Mouse (Mus musculus) CH12.LX (cell line): Measurements from ENCODE around the gene Fkbp14. TPM values are rescaled to one million over a fixed set of nuclear protein-coding genes. Genes with fewer than 3 reads are reported as not detected.

Experiments
- DNase-seq: peaks from one replicate; pipeline ENCODE4 v3.0.0-alpha.2; 2013; ENCODE audit errors: extremely low read depth
- H3K27ac ChIP-seq: 2 replicates; pipeline ENCODE4 v1.5.1; 2012; ENCODE audit warnings: low read depth, mild to moderate bottlenecking, control low read depth, moderate library complexity; ENCODE audit not compliant: insufficient read depth
- H3K27me3 ChIP-seq: replicated peaks from 2 replicates; pipeline ENCODE3; 2012; ENCODE audit warnings: inconsistent platforms
- H3K36me3 ChIP-seq, 2 experiments: replicated peaks in 1 of 2; 2 replicates each; pipeline versions ENCODE3 to v1.6.1; 2012; ENCODE audit warnings: inconsistent platforms in 1 of 2, low read length in 1 of 2, mild to moderate bottlenecking in 1 of 2, mixed read lengths in 1 of 2, moderate library complexity in 1 of 2; ENCODE audit not compliant: control insufficient read depth in 1 of 2, insufficient read depth in 1 of 2
- H3K4me1 ChIP-seq, 2 experiments: 2 replicates each; pipeline ENCODE4 v1.6.1; 2012; ENCODE audit warnings: inconsistent platforms in 1 of 2, moderate library complexity in 1 of 2; ENCODE audit not compliant: insufficient read depth in 2 of 2, control insufficient read depth in 1 of 2
- H3K4me2 ChIP-seq: 2 replicates; pipeline ENCODE4 v1.6.1; 2012; ENCODE audit warnings: low read depth, mild to moderate bottlenecking, control low read depth; ENCODE audit not compliant: poor library complexity, insufficient read depth, severe bottlenecking
- H3K4me3 ChIP-seq, 3 experiments: fragments of 150-350 bp in 1 of 3; sonication (generic) in 1 of 3; replicated peaks in 1 of 3; 2 replicates each; pipeline versions ENCODE3 to v1.5.1; 2011 to 2012; ENCODE audit warnings: low read depth in 2 of 3, low read length in 2 of 3, mild to moderate bottlenecking in 2 of 3, moderate library complexity in 2 of 3, control low read depth in 1 of 3, improper control_type of control experiment in 1 of 3, inconsistent platforms in 1 of 3, mixed read lengths in 1 of 3; ENCODE audit not compliant: poor library complexity in 1 of 3
- H3K79me2 ChIP-seq: replicated peaks from 2 replicates; pipeline ENCODE4 v1.6.1; 2012; ENCODE audit warnings: mild to moderate bottlenecking, moderate library complexity; ENCODE audit not compliant: control insufficient read depth, poor library complexity, insufficient read depth, severe bottlenecking; ENCODE audit errors: extremely low read depth
- H3K9ac ChIP-seq: 2 replicates; pipeline ENCODE4 v1.6.1; 2012; ENCODE audit warnings: low read depth, mild to moderate bottlenecking, control low read depth, moderate library complexity; ENCODE audit not compliant: insufficient read depth
- H3K9me3 ChIP-seq: replicated peaks from 2 replicates; pipeline ENCODE3; 2012; ENCODE audit warnings: low read length, inconsistent platforms, mixed read lengths
- BHLHE40 ChIP-seq: IDR thresholded peaks from 2 replicates; pipeline ENCODE4 v1.6.1; 2011; ENCODE audit warnings: mild to moderate bottlenecking, low read depth, low read length, improper control_type of control experiment
- CHD2 ChIP-seq: IDR thresholded peaks from 2 replicates; pipeline ENCODE4 v1.6.1; 2011; ENCODE audit warnings: low read length, improper control_type of control experiment
- CTCF ChIP-seq, 2 experiments: IDR thresholded peaks in 1 of 2; conservative IDR thresholded peaks in 1 of 2; 2 replicates each; pipeline ENCODE4 v1.5.1; 2011 to 2012; ENCODE audit warnings: low read depth in 2 of 2, low read length in 2 of 2, improper control_type of control experiment in 1 of 2, inconsistent platforms in 1 of 2, mild to moderate bottlenecking in 1 of 2, moderate library complexity in 1 of 2
- E2F4 ChIP-seq: IDR thresholded peaks from 2 replicates; pipeline ENCODE4 v1.6.1; 2011; ENCODE audit warnings: low read depth, low read length, improper control_type of control experiment; ENCODE audit not compliant: insufficient replicate concordance
- ELF1 ChIP-seq: IDR thresholded peaks from 2 replicates; pipeline ENCODE4 v1.6.1; 2014; ENCODE audit warnings: low read depth, mild to moderate bottlenecking, inconsistent platforms, low read length, improper control_type of control experiment
- GABPA ChIP-seq: IDR thresholded peaks from 2 replicates; pipeline ENCODE4 v1.6.1; 2012; ENCODE audit warnings: low read depth, low read length, improper control_type of control experiment, inconsistent platforms; ENCODE audit not compliant: insufficient replicate concordance
- JUND ChIP-seq: conservative IDR thresholded peaks from 2 replicates; pipeline ENCODE4 v1.6.1; 2011; ENCODE audit warnings: low read depth, low read length, improper control_type of control experiment
- MAFK ChIP-seq: IDR thresholded peaks from 2 replicates; pipeline ENCODE4 v1.6.1; 2011; ENCODE audit warnings: low read length, improper control_type of control experiment; ENCODE audit not compliant: insufficient replicate concordance
- MAX ChIP-seq: IDR thresholded peaks from 2 replicates; pipeline ENCODE4 v1.6.1; 2011; ENCODE audit warnings: low read length, improper control_type of control experiment
- MEF2A ChIP-seq: IDR thresholded peaks from 2 replicates; pipeline ENCODE4 v1.6.1; 2014; ENCODE audit warnings: low read depth, mild to moderate bottlenecking, inconsistent platforms, low read length, improper control_type of control experiment, borderline replicate concordance
- MXI1 ChIP-seq: IDR thresholded peaks from 2 replicates; pipeline ENCODE4 v1.6.1; 2011; ENCODE audit warnings: mild to moderate bottlenecking, low read depth, low read length, improper control_type of control experiment
- PAX5 ChIP-seq: IDR thresholded peaks from 2 replicates; pipeline ENCODE4 v1.6.1; 2012; ENCODE audit warnings: low read length, inconsistent platforms, mixed read lengths
- POLR2AphosphoS2 ChIP-seq: IDR thresholded peaks from 2 replicates; pipeline ENCODE4 v1.6.1; 2011; ENCODE audit warnings: low read depth, low read length, improper control_type of control experiment
- RAD21 ChIP-seq: IDR thresholded peaks from 2 replicates; pipeline ENCODE4 v1.6.1; 2011; ENCODE audit warnings: low read depth, mild to moderate bottlenecking, low read length, improper control_type of control experiment, moderate library complexity
- RCOR1 ChIP-seq: conservative IDR thresholded peaks from 2 replicates; pipeline ENCODE4 v1.6.1; 2012; ENCODE audit warnings: low read depth, mild to moderate bottlenecking, inconsistent platforms, low read length, improper control_type of control experiment
- SIN3A ChIP-seq: IDR thresholded peaks from 2 replicates; pipeline ENCODE4 v1.6.1; 2012; ENCODE audit warnings: low read length, improper control_type of control experiment, inconsistent platforms
- SMC3 ChIP-seq: IDR thresholded peaks from 2 replicates; pipeline ENCODE4 v1.6.1; 2011; ENCODE audit warnings: low read depth, low read length, improper control_type of control experiment
- UBTF ChIP-seq: IDR thresholded peaks from 2 replicates; pipeline ENCODE4 v1.6.1; 2012; ENCODE audit warnings: low read depth, mild to moderate bottlenecking, inconsistent platforms, low read length, improper control_type of control experiment, moderate library complexity
- ZC3H11A ChIP-seq: IDR thresholded peaks from 2 replicates; pipeline ENCODE4 v1.6.1; 2012; ENCODE audit warnings: low read depth, mild to moderate bottlenecking, inconsistent platforms, low read length, improper control_type of control experiment
- dilution Hi-C: fragments of 300-500 bp; cut with MboI; formaldehyde crosslinking; loops from 2 replicates; pipeline ENCODE4 v1.14.3; 2020; ENCODE audit warnings: low sequenced_read_pairs; ENCODE audit not compliant: extremely low pct_unique_long_range_greater_than_20kb, extremely low pct_ligation_motif_present
- in situ Hi-C: fragments of 300-500 bp; cut with MboI; formaldehyde crosslinking; loops from 3 replicates; pipeline ENCODE4 v1.14.3; 2019; ENCODE audit warnings: low sequenced_read_pairs, low pct_ligation_motif_present, low pct_unique_long_range_greater_than_20kb, mixed read lengths
- polyA plus RNA-seq: library from polyadenylated mRNA; unstranded; fragments of >175 nt; gene quantifications from 2 replicates; pipeline ENCODE4 v1.2.1, GENCODE M21; 2012; ENCODE audit warnings: low read depth; ENCODE audit not compliant: insufficient read length
- total RNA-seq, 2 experiments: library from RNA; depleted of rRNA; stranded (reverse); fragments of 300-350 nt in 1 of 2; fragments of >200 nt in 1 of 2; gene quantifications; 2 replicates each; pipeline ENCODE4 v1.2.3; 2012 to 2014

Gene Fkbp14
- total and polyA plus RNA-seq, 3 experiments: 0.50 to 0.95 (median 0.68) TPM

DNA sequence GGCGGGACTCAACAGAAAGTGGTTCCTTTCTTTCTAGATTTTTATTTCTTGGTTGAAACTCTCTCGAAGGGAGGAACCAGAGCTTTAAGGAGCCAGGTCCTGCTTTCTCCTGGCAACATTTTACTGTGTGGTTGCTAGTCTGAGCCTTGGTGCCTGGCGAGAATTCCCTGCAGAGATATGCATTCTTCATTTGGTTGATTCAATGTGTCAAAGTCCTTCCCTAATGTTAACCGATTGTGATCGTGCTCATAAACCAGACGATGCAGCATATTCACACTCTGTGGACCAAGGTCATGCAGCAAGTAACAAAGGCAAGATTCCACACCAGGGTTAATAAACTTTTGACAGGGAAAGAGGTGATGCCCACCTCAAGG lies 30.6 kb downstream of the Fkbp14 start:
- no peak for DNase-seq
- Histone ChIP-seq H3K27ac (no peak overlapping the region), H3K36me3 (no peaks in the 10 kb centered on the region), H3K9me3 (no peaks in the 10 kb centered on the region), H3K4me1 (peaks cover 5 to 12% of the 10 kb centered on the region in 2 experiments), H3K9ac (no peak overlapping the region), H3K79me2 (no peaks in the 10 kb centered on the region), H3K4me2 (no peak overlapping the region), H3K27me3 (no peaks in the 10 kb centered on the region), H3K4me3 (no peak overlapping the region)
- TF ChIP-seq MXI1: no peak
- no peak for TF ChIP-seq UBTF
- TF ChIP-seq POLR2AphosphoS2: no peak
- TF ChIP-seq SMC3: no peak
- TF ChIP-seq ZC3H11A: no peak
- no peak for TF ChIP-seq CHD2
- no peak for TF ChIP-seq ELF1
- no peak for TF ChIP-seq E2F4
- TF ChIP-seq CTCF (conservative IDR thresholded peaks at IDR 0.05 in 1 of 2, IDR thresholded peaks at IDR 0.05 in 1 of 2; ENCODE audit: low read depth in 2 of 2, low read length in 2 of 2): no peak
- no peak for TF ChIP-seq GABPA
- TF ChIP-seq MEF2A: no peak
- TF ChIP-seq MAFK: no peak
- in situ Hi-C loops: no loop called here
- dilution Hi-C loops: no loop called here

DNA sequence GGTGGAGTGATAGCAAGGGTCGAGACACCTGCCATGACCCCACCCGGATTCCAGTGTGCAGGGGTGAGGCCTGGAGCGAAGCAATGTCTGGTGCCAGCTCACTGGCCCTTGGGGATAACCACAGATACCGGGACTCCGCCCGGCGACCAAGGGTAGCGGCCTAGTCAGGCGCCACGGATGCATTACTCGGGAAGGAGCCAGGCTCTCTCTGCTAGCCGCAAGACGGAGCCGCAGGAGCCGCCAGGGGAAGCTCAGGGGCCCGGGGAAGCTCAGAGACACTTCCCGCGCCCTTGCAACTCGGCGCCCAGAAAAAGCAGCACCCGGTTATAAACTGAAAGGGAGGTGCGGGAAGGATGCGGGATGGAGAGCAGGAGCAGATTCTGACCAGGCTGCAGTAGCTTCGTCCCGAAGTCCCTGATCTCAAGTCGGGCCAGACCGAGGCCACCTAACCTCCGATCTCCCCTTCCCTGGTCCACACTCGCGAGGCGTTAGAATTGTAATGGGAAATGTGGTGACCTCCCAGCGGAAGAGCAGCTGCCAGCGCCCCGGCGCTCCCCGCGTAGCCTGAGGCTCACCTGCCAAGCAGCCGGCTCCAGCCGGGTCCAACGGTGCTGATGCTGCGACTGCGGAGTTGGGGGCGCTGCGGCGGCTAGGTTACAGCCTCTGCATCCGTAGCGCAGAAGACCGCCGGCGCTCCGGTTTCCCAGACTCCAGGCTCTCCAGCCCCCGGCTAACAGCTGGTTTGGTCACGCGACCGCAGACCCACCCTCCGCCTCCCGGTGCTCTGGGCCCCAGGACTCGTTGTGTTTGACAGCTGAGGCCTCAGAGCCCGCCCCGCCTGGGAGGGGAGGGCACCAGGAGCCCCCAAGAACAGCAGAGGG lies 31.2 kb downstream of the Fkbp14 start, which contains the start of gene Scrn1:
TSS of gene Scrn1 (minus strand) at position 825 of the 881 bp plus-strand sequence.
- dilution Hi-C loops: no loop called here
- no peak within 1 kb of the TSS for H3K27ac ChIP-seq
- H3K27me3 ChIP-seq: no peaks in the 10 kb centered on the region
- no peak within 1 kb of the TSS for H3K9ac ChIP-seq
- H3K4me3 ChIP-seq: no peak within 1 kb of the TSS
- in situ Hi-C loops: no loop called here
- TF ChIP-seq JUND (no peak), RCOR1 (no peak), UBTF (no peak), BHLHE40 (no peak), MAX (no peak), SIN3A (no peak), CTCF (conservative IDR thresholded peaks at IDR 0.05 in 1 of 2, IDR thresholded peaks at IDR 0.05 in 1 of 2; ENCODE audit: low read depth in 2 of 2, low read length in 2 of 2) (no peak), RAD21 (no peak), PAX5 (no peak)
- no peaks in the 10 kb centered on the region for H3K9me3 ChIP-seq
- H3K36me3 ChIP-seq: no peaks in the 10 kb centered on the region
- no peak within 1 kb of the TSS for H3K4me2 ChIP-seq
- no peak for DNase-seq
- H3K4me1 ChIP-seq: peaks cover 5 to 12% of the 10 kb centered on the region in 2 experiments
- no peaks in the 10 kb centered on the region for H3K79me2 ChIP-seq
